Comparison of ENCODE assay signal across 20 mouse cellular contexts in genomic region chr16:57330111-57330510, GRCm38 (mm10). TPM values are rescaled to one million over a fixed set of nuclear protein-coding genes. Genes with fewer than 3 reads are reported as not detected.
DNase-seq lines count a peak whose midpoint lies in the region; ATAC-seq and TF ChIP-seq lines count a peak whose summit lies in the region.
"Had no signal": no experiment of that assay in that cellular context is flagged by ENCODE, and none has a peak within 500 bp of the region (broad histone marks: within the 10 kb centered on the region; RNA-seq: fewer than 3 reads in every experiment).

No protein-coding gene starts in this region.

- TF ChIP-seq POLR2A in kidney, adult 2 months (IDR thresholded peaks at IDR 0.05; ENCODE audit: low read depth, low read length) = no peak

- H3K4me1 ChIP-seq in kidney, adult 2 months (ENCODE audit: control insufficient read depth, insufficient read depth, low read length) = peaks cover 3% of the 10 kb centered on the region; the same call in 1 of the 2 replicates
- 0 out of 2 replicates have a peak, but pooled peaks cover 4% of the 10 kb centered on the region for H3K4me1 ChIP-seq in lung, embryonic 16.5 days (replicated peaks; ENCODE audit: control insufficient read depth, insufficient read depth, low read length)
- H3K4me1 ChIP-seq in midbrain, embryonic 16.5 days (ENCODE audit: control insufficient read depth, insufficient read depth, low read length) = no peaks in the 10 kb centered on the region
- H3K4me1 ChIP-seq: embryonic facial prominence, embryonic 12.5 days; forebrain, embryonic 15.5 days; hindbrain, embryonic 15.5 days had no signal

- no peak for ATAC-seq in lung, embryonic 16.5 days (ENCODE audit: low read depth)
- ATAC-seq in midbrain, embryonic 16.5 days = no peak
- ATAC-seq: CD4-positive, CD25-positive, alpha-beta regulatory T cell, adult 4 months; forebrain, embryonic 15.5 days had no signal

- H3K9ac ChIP-seq in lung, embryonic 16.5 days (ENCODE audit: low read length) = no peak overlapping the region
- no peak overlapping the region for H3K9ac ChIP-seq in midbrain, embryonic 16.5 days (ENCODE audit: low read depth, low read length)
- H3K9ac ChIP-seq: embryonic facial prominence, embryonic 12.5 days; forebrain, embryonic 15.5 days; hindbrain, embryonic 15.5 days had no signal

- H3K27me3 ChIP-seq in kidney, adult 2 months (replicated peaks; ENCODE audit: control insufficient read depth, insufficient read depth, low read length) = no peaks in the 10 kb centered on the region
- no peaks in the 10 kb centered on the region for H3K27me3 ChIP-seq in lung, embryonic 16.5 days (ENCODE audit: control insufficient read depth, insufficient read depth, low read depth, low read length)
- H3K27me3 ChIP-seq in midbrain, embryonic 16.5 days (ENCODE audit: control insufficient read depth, insufficient read depth, low read depth, low read length) = no peaks in the 10 kb centered on the region
- H3K27me3 ChIP-seq: embryonic facial prominence, embryonic 12.5 days; forebrain, embryonic 15.5 days; hindbrain, embryonic 15.5 days had no signal

- TF ChIP-seq CTCF in gastrocnemius, adult 2 months (IDR thresholded peaks at IDR 0.05) = no peak
- TF ChIP-seq CTCF in kidney, adult 2 months (conservative IDR thresholded peaks at IDR 0.05; ENCODE audit: insufficient read depth, insufficient read length, low read depth, low read length) = no peak

- 75% methylated on average over 2 of the region's 2 CpGs for WGBS in kidney, adult 2 months
- 67% methylated on average over 2 of the region's 2 CpGs for WGBS in lung, embryonic 16.5 days
- 79% methylated on average over 2 of the region's 2 CpGs for WGBS in midbrain, embryonic 16.5 days

- DNase-seq in gastrocnemius, adult 2 months = no peak
- no peak for DNase-seq in gastrocnemius, postnatal 25 days
- no peak for DNase-seq in kidney, adult 2 months
- DNase-seq in kidney, postnatal 14 days = no peak
- DNase-seq in lung, postnatal 25 days (ENCODE audit: low spot score) = no peak
- DNase-seq: adrenal gland, postnatal 10 days; B cell, adult 2 months; cerebellum, adult 11-12 months; cerebellum, adult 9-10 months; cerebellum, postnatal 25 days; gastrocnemius, postnatal 10 days; heart, postnatal 14 days had no signal

- no peaks in the 10 kb centered on the region for H3K36me3 ChIP-seq in kidney, adult 2 months (ENCODE audit: control insufficient read depth, insufficient read depth, low read length)
- H3K36me3 ChIP-seq in lung, embryonic 16.5 days (ENCODE audit: control insufficient read depth, insufficient read depth, low read length) = no peaks in the 10 kb centered on the region
- no peaks in the 10 kb centered on the region for H3K36me3 ChIP-seq in midbrain, embryonic 16.5 days (ENCODE audit: control insufficient read depth, insufficient read depth, low read length)
- H3K36me3 ChIP-seq: embryonic facial prominence, embryonic 12.5 days; forebrain, embryonic 15.5 days; G1E; hindbrain, embryonic 15.5 days had no signal

- H3K9me3 ChIP-seq in lung, embryonic 16.5 days (ENCODE audit: control insufficient read depth, low read length) = no peaks in the 10 kb centered on the region
- no peaks in the 10 kb centered on the region for H3K9me3 ChIP-seq in midbrain, embryonic 16.5 days (replicated peaks; ENCODE audit: control insufficient read depth, low read length, poor library complexity, severe bottlenecking)
- H3K9me3 ChIP-seq: embryonic facial prominence, embryonic 12.5 days; forebrain, embryonic 15.5 days; G1E; hindbrain, embryonic 15.5 days had no signal

- H3K27ac ChIP-seq in gastrocnemius, adult 2 months = peak overlapping the region; percentile 75
- peak overlapping the region; percentile 50; the same call in 1 of the 2 replicates for H3K27ac ChIP-seq in kidney, adult 2 months (ENCODE audit: insufficient read depth, low read depth, low read length)
- peak overlapping the region; percentile 46; the same call in 1 of the 2 replicates for H3K27ac ChIP-seq in lung, embryonic 16.5 days (ENCODE audit: low read length)
- H3K27ac ChIP-seq in midbrain, embryonic 16.5 days (ENCODE audit: low read length) = no peak overlapping the region
- H3K27ac ChIP-seq: embryonic facial prominence, embryonic 12.5 days; forebrain, embryonic 15.5 days; hindbrain, embryonic 15.5 days had no signal

- no peak overlapping the region for H3K4me2 ChIP-seq in lung, embryonic 16.5 days (ENCODE audit: low read depth, low read length)
- H3K4me2 ChIP-seq in midbrain, embryonic 16.5 days (ENCODE audit: low read length) = no peak overlapping the region
- H3K4me2 ChIP-seq: embryonic facial prominence, embryonic 12.5 days; forebrain, embryonic 15.5 days; hindbrain, embryonic 15.5 days had no signal

- intact Hi-C loops in gastrocnemius, adult 2 months (cut with DNase I) = no loop called here

- H3K4me3 ChIP-seq in gastrocnemius, adult 2 months = no peak overlapping the region
- no peak overlapping the region for H3K4me3 ChIP-seq in kidney, adult 2 months (ENCODE audit: insufficient read depth, low read depth, low read length)
- no peak overlapping the region for H3K4me3 ChIP-seq in lung, embryonic 16.5 days (ENCODE audit: low read length)
- H3K4me3 ChIP-seq in midbrain, embryonic 16.5 days (ENCODE audit: low read depth, low read length) = no peak overlapping the region
- H3K4me3 ChIP-seq: embryonic facial prominence, embryonic 12.5 days; forebrain, embryonic 15.5 days; hindbrain, embryonic 15.5 days had no signal

RNA-seq across cellular contexts. Expression of gene Filip1l, which starts 22.8 kb away (rescaled TPM):
- 10 to 100 TPM; 37.5 to 67.0 TPM for total RNA-seq in gastrocnemius, adult 2 months (2021)
- total RNA-seq in gastrocnemius, postnatal 25 days (2021) = 10 to 100 TPM; 44.0 to 45.9 TPM
- polyA plus RNA-seq in kidney, adult 2 months (2012; rRNA removed) = 4.9 and 6.9 TPM in 2 replicates
- 28.0 and 32.6 TPM in 2 replicates for polyA plus RNA-seq in lung, embryonic 16.5 days (2015; fragmentation: Nextera tagmentation; extraction: Ambion mirVana)
- polyA plus RNA-seq in midbrain, embryonic 16.5 days (2015; fragmentation: Nextera tagmentation; extraction: Ambion mirVana) = 2.2 TPM in 2 replicates

RNA-seq across cellular contexts. Expression of gene Tmem30c, which starts 37.4 kb away (rescaled TPM):
- total RNA-seq in gastrocnemius, adult 2 months (2021) = not detected
- not detected for total RNA-seq in gastrocnemius, postnatal 25 days (2021)
- polyA plus RNA-seq in kidney, adult 2 months (2012; rRNA removed) = not detected in 2 replicates
- 0.13 TPM in 1 of 2 replicates, not detected in the other for polyA plus RNA-seq in lung, embryonic 16.5 days (2015; fragmentation: Nextera tagmentation; extraction: Ambion mirVana)
- 0.44 and 0.63 TPM in 2 replicates for polyA plus RNA-seq in midbrain, embryonic 16.5 days (2015; fragmentation: Nextera tagmentation; extraction: Ambion mirVana)
- total RNA-seq: adrenal gland, postnatal 10 days; gastrocnemius, postnatal 10 days; heart, postnatal 14 days had no signal
- polyA plus RNA-seq: CD4-positive, CD25-positive, alpha-beta regulatory T cell, adult 4 months; G1E; heart, embryonic 14.5 days had no signal
